In genomic region chr16:37777796-37778475, GRCm38 (mm10) we compare ENCODE assay signal across 7 mouse cellular contexts. TPM values are rescaled to one million over a fixed set of nuclear protein-coding genes. Genes with fewer than 3 reads are reported as not detected.
A peak's percentile ranks its signal among the peaks of the same experiment; 100 is the strongest.
DNase-seq lines count a peak whose midpoint lies in the region; ATAC-seq and TF ChIP-seq lines count a peak whose summit lies in the region.

No protein-coding gene starts in this region.

- H3K4me2 ChIP-seq in lung, embryonic 16.5 days (ENCODE audit: low read depth, low read length) = peak overlapping the region; percentile 84
- H3K4me2 ChIP-seq in forebrain, embryonic 16.5 days (ENCODE audit: low read length) = peak overlapping the region; percentile 95
- H3K4me2 ChIP-seq in liver, embryonic 12.5 days = peak overlapping the region; percentile 74
- H3K4me2 ChIP-seq in stomach, postnatal 0 days (replicated peaks; ENCODE audit: low read depth) = peak overlapping the region; percentile 74

- 12% methylated on average over 4 of the region's 4 CpGs for WGBS in lung, embryonic 16.5 days
- WGBS in forebrain, embryonic 16.5 days = 6% methylated on average over 4 of the region's 4 CpGs
- 27% methylated on average over 4 of the region's 4 CpGs for WGBS in liver, embryonic 12.5 days (ENCODE audit: insufficient replicate concordance)
- 10% methylated on average over 4 of the region's 4 CpGs for WGBS in stomach, postnatal 0 days

- peak overlapping the region; percentile 98 for H3K9ac ChIP-seq in lung, embryonic 16.5 days (ENCODE audit: low read length)
- H3K9ac ChIP-seq in forebrain, embryonic 16.5 days (replicated peaks; ENCODE audit: low read depth, low read length) = no peak overlapping the region
- H3K9ac ChIP-seq in liver, embryonic 12.5 days = peak overlapping the region; percentile 10; the same call in 1 of the 2 replicates
- H3K9ac ChIP-seq in stomach, postnatal 0 days (ENCODE audit: low read length) = peak overlapping the region; percentile 35

- TF ChIP-seq CTCF in stomach, postnatal 0 days (IDR thresholded peaks at IDR 0.05; ENCODE audit: low read depth) = no peak

- H3K27ac ChIP-seq in lung, embryonic 16.5 days (ENCODE audit: low read length) = peak overlapping the region; percentile 94
- H3K27ac ChIP-seq in forebrain, embryonic 16.5 days (ENCODE audit: low read length) = no peak overlapping the region
- H3K27ac ChIP-seq in liver, embryonic 12.5 days = no peak overlapping the region
- peak overlapping the region; percentile 59; the same call in 1 of the 2 replicates for H3K27ac ChIP-seq in stomach, postnatal 0 days (replicated peaks)

- no peaks in the 10 kb centered on the region for H3K27me3 ChIP-seq in lung, embryonic 16.5 days (ENCODE audit: control insufficient read depth, insufficient read depth, low read depth, low read length)
- no peaks in the 10 kb centered on the region for H3K27me3 ChIP-seq in forebrain, embryonic 16.5 days (replicated peaks; ENCODE audit: control insufficient read depth, insufficient read depth, low read length)
- H3K27me3 ChIP-seq in liver, embryonic 12.5 days (replicated peaks) = peaks cover 32% of the 10 kb centered on the region
- H3K27me3 ChIP-seq in stomach, postnatal 0 days (ENCODE audit: control insufficient read depth, insufficient read depth, low read length) = no peaks in the 10 kb centered on the region

- no peak for DNase-seq in lung, postnatal 25 days (ENCODE audit: low spot score)
- no peak for DNase-seq in stomach, postnatal 0 days (ENCODE audit: low spot score)
- DNase-seq in right cerebral cortex, postnatal 10 days (ENCODE audit: low spot score in 2 of 2) = no peak
- no peak for DNase-seq in adrenal gland, postnatal 25 days

- H3K4me1 ChIP-seq in lung, embryonic 16.5 days (replicated peaks; ENCODE audit: control insufficient read depth, insufficient read depth, low read length) = peaks cover 27% of the 10 kb centered on the region
- peaks cover 19% of the 10 kb centered on the region for H3K4me1 ChIP-seq in forebrain, embryonic 16.5 days (replicated peaks; ENCODE audit: control insufficient read depth, insufficient read depth, low read length)
- H3K4me1 ChIP-seq in liver, embryonic 12.5 days = peaks cover 16% of the 10 kb centered on the region; the same call in 1 of the 2 replicates
- H3K4me1 ChIP-seq in stomach, postnatal 0 days (replicated peaks; ENCODE audit: control insufficient read depth, insufficient read depth) = peaks cover 2% of the 10 kb centered on the region; the same call in 1 of the 2 replicates

- TF ChIP-seq EP300 in stomach, postnatal 0 days (optimal IDR thresholded peaks at IDR 0.05) = no peak

- H3K36me3 ChIP-seq in lung, embryonic 16.5 days (ENCODE audit: control insufficient read depth, insufficient read depth, low read length) = peaks cover 5% of the 10 kb centered on the region
- H3K36me3 ChIP-seq in forebrain, embryonic 16.5 days (ENCODE audit: control insufficient read depth, insufficient read depth) = no peaks in the 10 kb centered on the region
- H3K36me3 ChIP-seq in liver, embryonic 12.5 days = no peaks in the 10 kb centered on the region
- H3K36me3 ChIP-seq in stomach, postnatal 0 days (ENCODE audit: control insufficient read depth, insufficient read depth, low read length) = no peaks in the 10 kb centered on the region

- H3K9me3 ChIP-seq in lung, embryonic 16.5 days (ENCODE audit: control insufficient read depth, low read length) = no peaks in the 10 kb centered on the region
- no peaks in the 10 kb centered on the region for H3K9me3 ChIP-seq in forebrain, embryonic 16.5 days (ENCODE audit: control insufficient read depth, low read length)
- no peaks in the 10 kb centered on the region for H3K9me3 ChIP-seq in liver, embryonic 12.5 days (replicated peaks)
- H3K9me3 ChIP-seq in stomach, postnatal 0 days (ENCODE audit: control insufficient read depth, low read length) = no peaks in the 10 kb centered on the region

- ATAC-seq in lung, embryonic 16.5 days (ENCODE audit: low read depth) = 0 out of 2 replicates have a peak, but pooled peaks have one; percentile 16
- no peak for ATAC-seq in forebrain, embryonic 16.5 days
- no peak for ATAC-seq in liver, embryonic 12.5 days
- peak; percentile 43; the same call in 1 of the 2 replicates for ATAC-seq in stomach, postnatal 0 days (ENCODE audit: low FRiP score, low TSS enrichment)

- peak overlapping the region; percentile 95 for H3K4me3 ChIP-seq in lung, embryonic 16.5 days (ENCODE audit: low read length)
- peak overlapping the region; percentile 83 for H3K4me3 ChIP-seq in forebrain, embryonic 16.5 days (replicated peaks; ENCODE audit: low read length)
- H3K4me3 ChIP-seq in liver, embryonic 12.5 days = peak overlapping the region; percentile 59
- peak overlapping the region; percentile 73 for H3K4me3 ChIP-seq in stomach, postnatal 0 days (ENCODE audit: low read depth, low read length)

RNA-seq across cellular contexts. Expression of gene Fstl1, which starts 1.3 kb away (rescaled TPM):
- 617 and 655 TPM in 2 replicates for polyA plus RNA-seq in lung, embryonic 16.5 days (2015; fragmentation: Nextera tagmentation; extraction: Ambion mirVana)
- 75.6 and 105 TPM in 2 replicates for polyA plus RNA-seq in forebrain, embryonic 16.5 days (2015; fragmentation: Nextera tagmentation; extraction: Ambion mirVana)
- 44.7 and 54.2 TPM in 2 replicates for polyA plus RNA-seq in liver, embryonic 12.5 days (2016; fragmentation: Nextera tagmentation; extraction: Ambion mirVana)
- polyA plus RNA-seq in stomach, postnatal 0 days (2015; fragmentation: Nextera tagmentation; extraction: Ambion mirVana) = 238 and 254 TPM in 2 replicates
- 45.8 and 46.1 TPM in 2 replicates for total RNA-seq in adrenal gland, postnatal 25 days (2021)

Comparison
In these comparisons a context has a peak if more than half of its experiments do, and no peak if none do; other contexts are left out.
1. ATAC-seq: peak in lung, embryonic 16.5 days (single experiment) and stomach, postnatal 0 days (single experiment); none in forebrain, embryonic 16.5 days (single experiment) and liver, embryonic 12.5 days (single experiment).
2. H3K27ac ChIP-seq: peak in lung, embryonic 16.5 days (single experiment) and stomach, postnatal 0 days (single experiment); none in forebrain, embryonic 16.5 days (single experiment) and liver, embryonic 12.5 days (single experiment).
3. Peak in every context shown above with its lines, with median percentiles within 50 percentile points of each other: H3K4me2 ChIP-seq and H3K4me3 ChIP-seq.